Mouse (Mus musculus): Measurements from ENCODE around the gene Slc45a2.

DNA sequence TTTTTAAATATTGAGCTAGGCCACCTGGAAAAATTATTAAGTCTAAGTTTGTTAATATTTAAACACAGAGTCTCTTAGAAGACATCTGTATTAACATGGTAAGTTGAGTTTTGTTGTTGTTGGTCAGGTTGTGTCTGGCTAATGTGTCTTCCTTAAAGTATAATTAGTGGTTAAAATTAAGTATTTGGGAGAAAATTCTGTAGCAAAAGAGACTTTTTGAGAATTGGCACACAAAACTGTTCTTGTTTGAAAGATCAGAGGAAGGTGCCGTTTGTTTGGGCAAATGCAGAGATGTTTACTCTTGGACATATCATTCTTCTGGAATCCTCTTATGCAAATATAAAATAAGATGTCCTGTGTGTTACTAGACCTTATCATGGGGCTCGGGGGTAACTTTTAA lies 37.9 kb upstream of the Slc45a2 start:
- no peak for TF ChIP-seq CTCF (IDR thresholded peaks at IDR 0.05)
- TF ChIP-seq POLR2A (IDR thresholded peaks at IDR 0.05; ENCODE audit: insufficient read depth, low read depth, low read length): no peak
